Mouse (Mus musculus) embryonic facial prominence, embryonic 11.5 days (tissue): ENCODE data around the gene BC100530. TPM values are rescaled to one million over a fixed set of nuclear protein-coding genes. Genes with fewer than 3 reads are reported as not detected.
A peak's percentile ranks its signal among the peaks of the same experiment; 100 is the strongest.
"Not testable (repeated sequence)": the region's sequence is repeated elsewhere in the genome, so short reads cannot be mapped to it uniquely, and the experiment has no call there.

Experiments used
- ATAC-seq: fragments of 200-750 bp; cut with Nextera tagmentation; replicated peaks from 2 replicates; pipeline ENCODE4 v1.8.0; 2017; ENCODE audit warnings: low read depth; ENCODE audit not compliant: insufficient number of reproducible peaks, low FRiP score, low TSS enrichment
- DNase-seq: peaks from one replicate; pipeline ENCODE4 v3.0.0-alpha.2; 2015; ENCODE audit warnings: low spot score
- H3K27ac ChIP-seq: fragments of 300-500 bp; sonication (generic); replicated peaks from 2 replicates; pipeline ENCODE4 v1.5.1; 2014; ENCODE audit warnings: mild to moderate bottlenecking, low read depth, low read length, control low read depth
- H3K27me3 ChIP-seq: fragments of 300-500 bp; sonication (generic); 2 replicates; pipeline ENCODE4 v1.6.1; 2014; ENCODE audit warnings: mild to moderate bottlenecking, low read length, moderate library complexity, mixed read lengths; ENCODE audit not compliant: control insufficient read depth, insufficient read depth
- H3K36me3 ChIP-seq: fragments of 300-500 bp; sonication (generic); replicated peaks from 2 replicates; pipeline ENCODE4 v1.6.1; 2014; ENCODE audit warnings: low read depth, mild to moderate bottlenecking, low read length, moderate library complexity, mixed read lengths; ENCODE audit not compliant: control insufficient read depth, insufficient read depth
- H3K4me1 ChIP-seq: fragments of 300-500 bp; sonication (generic); 2 replicates; pipeline ENCODE4 v1.6.1; 2014; ENCODE audit warnings: low read length, mixed read lengths; ENCODE audit not compliant: control insufficient read depth, insufficient read depth
- H3K4me2 ChIP-seq: fragments of 300-500 bp; sonication (generic); 2 replicates; pipeline ENCODE4 v1.6.1; 2014; ENCODE audit warnings: low read depth, mild to moderate bottlenecking, control low read depth, low read length, moderate library complexity
- H3K4me3 ChIP-seq: fragments of 300-500 bp; sonication (generic); 2 replicates; pipeline ENCODE4 v1.5.1; 2014; ENCODE audit warnings: low read depth, low read length, control low read depth
- H3K9ac ChIP-seq: fragments of 300-500 bp; sonication (generic); replicated peaks from 2 replicates; pipeline ENCODE4 v1.6.1; 2014; ENCODE audit warnings: mild to moderate bottlenecking, control low read depth, low read length
- H3K9me3 ChIP-seq: fragments of 300-500 bp; sonication (generic); replicated peaks from 2 replicates; pipeline ENCODE4 v1.6.1; 2016; ENCODE audit warnings: mild to moderate bottlenecking, low read length, inconsistent platforms, mixed read lengths; ENCODE audit not compliant: control insufficient read depth
- WGBS: fragments of 180-500 bp; shearing (Covaris S2); extraction: QIAGEN DNeasy Blood & Tissue Kit; methylation state at CpG from one replicate; pipeline ENCODE4 v1.1.7; 2014; 5-methylcytosine and 5-hydroxymethylcytosine counted together
- polyA plus RNA-seq: library from polyadenylated mRNA; unstranded; fragments of >200 nt; fragmentation: Nextera tagmentation; extraction: Ambion mirVana; gene quantifications from 2 replicates; pipeline ENCODE4 v1.2.1, GENCODE M21; 2014

Gene BC100530
- polyA plus RNA-seq, result 3.7 and 4.2 TPM in 2 replicates

DNA sequence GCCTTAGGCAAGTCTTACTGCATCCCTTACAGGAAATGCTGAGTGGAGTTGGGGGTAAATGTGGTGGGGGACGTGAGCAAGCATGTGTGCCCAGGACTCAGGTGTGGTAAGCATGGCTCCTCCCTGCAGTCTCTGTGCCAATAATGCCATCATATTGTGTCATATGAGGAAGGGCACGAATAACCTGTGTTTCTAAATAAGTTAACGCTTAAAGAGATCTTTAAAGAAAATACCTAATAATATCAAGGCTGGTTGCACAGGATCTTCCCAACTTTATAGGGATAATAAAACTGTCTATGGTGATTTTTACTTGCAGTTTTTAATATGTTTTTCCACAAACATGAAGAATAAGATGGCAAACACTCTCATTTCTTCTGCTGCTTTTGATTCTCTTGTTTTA is at the start of gene BC100530:
BC100530 (minus strand) TSS at position 101 of the 400 bp plus-strand sequence.
- not testable (repeated sequence) for H3K4me3 ChIP-seq, H3K27me3 ChIP-seq, ATAC-seq, H3K27ac ChIP-seq, H3K9ac ChIP-seq, DNase-seq, H3K4me1 ChIP-seq, H3K9me3 ChIP-seq, H3K4me2 ChIP-seq, H3K36me3 ChIP-seq
- 87% methylated on average over 3 of the region's 3 CpGs for WGBS

DNA sequence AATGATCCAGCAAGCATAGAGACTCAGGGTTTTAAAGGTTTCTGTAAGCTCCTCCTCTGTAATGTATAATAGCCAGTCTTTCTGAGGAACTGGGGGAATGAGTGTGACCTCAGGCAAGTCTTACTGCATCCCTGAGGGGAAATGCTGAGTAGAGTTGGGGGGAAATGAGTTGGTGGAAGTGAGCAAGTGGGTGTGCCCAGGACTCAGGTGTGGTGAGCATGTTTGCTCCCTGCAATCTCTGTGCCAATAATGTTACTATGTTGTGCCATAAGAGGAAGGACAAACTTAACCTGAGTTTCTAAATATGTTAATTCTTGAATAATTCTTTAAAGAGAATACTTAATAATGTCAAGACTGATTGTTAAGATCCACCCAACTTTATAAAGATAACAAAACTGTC is 40.8 kb upstream of the BC100530 start, which contains the start of gene Stfa2:
Stfa2 (minus strand) TSS at position 101 of the 400 bp plus-strand sequence.
- DNase-seq, result no peak

DNA sequence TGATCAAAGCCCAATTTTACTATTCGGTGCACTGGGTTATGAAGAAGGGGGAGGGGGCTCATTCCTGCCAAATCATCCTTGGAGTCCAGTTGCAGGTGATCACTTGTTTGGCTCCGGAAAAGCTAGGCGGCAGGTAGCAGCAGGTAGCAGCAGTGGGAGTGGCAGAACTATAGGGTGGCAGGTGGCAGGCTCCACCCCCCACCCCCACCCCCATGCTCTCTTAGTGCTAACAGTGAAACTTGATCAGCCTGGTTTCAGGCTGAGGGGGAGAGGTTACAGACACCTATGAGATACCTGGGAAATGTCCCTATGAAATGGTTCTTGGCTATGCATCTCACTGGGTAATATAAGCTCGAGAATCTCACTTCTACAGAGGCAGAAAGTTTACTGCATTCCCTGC is 21.5 kb upstream of the BC100530 start:
- DNase-seq, result peak; percentile 0
- Histone ChIP-seq H3K9ac (no peak overlapping the region), H3K36me3 (no peaks in the 10 kb centered on the region), H3K4me1 (no peaks in the 10 kb centered on the region), H3K27ac (no peak overlapping the region), H3K4me3 (no peak overlapping the region), H3K9me3 (no peaks in the 10 kb centered on the region), H3K4me2 (no peak overlapping the region), H3K27me3 (no peaks in the 10 kb centered on the region)
- no peak for ATAC-seq
- 19% methylated on average over 4 of the region's 4 CpGs for WGBS

More for the DNA sequence above, 40.8 kb upstream of the BC100530 start, which contains the start of gene Stfa2:
- no peaks in the 10 kb centered on the region for H3K27me3 ChIP-seq
- no peaks in the 10 kb centered on the region for H3K4me1 ChIP-seq
- H3K9me3 ChIP-seq, result no peaks in the 10 kb centered on the region
- no peak within 1 kb of the TSS for H3K4me3 ChIP-seq
- H3K27ac ChIP-seq, result no peak within 1 kb of the TSS
- no peak within 1 kb of the TSS for H3K9ac ChIP-seq
- no peaks in the 10 kb centered on the region for H3K36me3 ChIP-seq
- ATAC-seq, result no peak
- H3K4me2 ChIP-seq, result no peak within 1 kb of the TSS

DNA sequence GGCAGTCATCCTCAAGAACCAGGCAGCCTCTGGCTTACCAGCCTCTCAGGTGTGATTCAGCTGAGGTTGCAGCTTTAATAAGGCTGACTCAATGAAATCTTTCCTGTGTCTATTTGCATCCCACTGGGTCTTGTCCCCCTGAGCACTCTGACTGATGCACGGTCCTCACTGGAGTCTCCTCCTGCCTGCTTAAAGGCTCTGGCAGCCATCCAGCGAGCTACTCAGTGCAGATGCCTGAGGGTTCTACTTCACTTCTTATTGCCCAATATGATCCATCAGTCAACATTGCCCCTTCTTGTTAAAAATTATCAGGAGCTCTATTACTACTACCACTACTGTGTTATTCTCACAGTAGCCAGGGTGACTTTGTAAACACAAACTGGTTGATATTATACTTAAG is 30.4 kb downstream of the BC100530 start:
- ATAC-seq (no peak), DNase-seq (no peak)
- H3K9ac ChIP-seq, result no peak overlapping the region
- H3K27me3 ChIP-seq, result no peaks in the 10 kb centered on the region
- H3K4me2 ChIP-seq, result no peak overlapping the region
- H3K27ac ChIP-seq, result no peak overlapping the region
- H3K9me3 ChIP-seq, result no peaks in the 10 kb centered on the region
- 75% methylated on average over 2 of the region's 2 CpGs for WGBS
- H3K36me3 ChIP-seq, result no peaks in the 10 kb centered on the region
- no peaks in the 10 kb centered on the region for H3K4me1 ChIP-seq
- H3K4me3 ChIP-seq, result no peak overlapping the region

DNA sequence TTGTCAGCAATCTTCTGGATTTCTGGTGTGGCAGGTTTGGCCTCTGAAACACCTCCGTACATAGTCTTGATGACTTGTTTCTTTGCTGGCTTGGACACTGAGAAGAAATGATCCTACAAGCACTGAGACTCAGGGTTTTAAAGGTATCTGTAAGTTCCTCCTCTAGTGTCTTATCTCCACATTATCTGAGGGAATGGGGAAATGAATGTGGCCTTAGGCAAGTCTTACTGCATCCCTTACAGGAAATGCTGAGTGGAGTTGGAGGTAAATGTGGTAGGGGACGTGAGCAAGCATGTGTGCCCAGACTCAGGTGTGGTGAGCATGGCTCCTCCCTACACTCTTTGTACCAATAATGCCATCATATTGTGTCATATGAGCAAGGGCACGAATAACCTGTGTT is 33.3 kb downstream of the BC100530 start, which contains the start of gene BC117090:
BC117090 (minus strand) TSS at position 101 of the 400 bp plus-strand sequence.
- DNase-seq (no peak), ATAC-seq (no peak)
- Histone ChIP-seq H3K9me3 (no peaks in the 10 kb centered on the region), H3K9ac (no peak within 1 kb of the TSS), H3K27ac (no peak within 1 kb of the TSS), H3K36me3 (no peaks in the 10 kb centered on the region), H3K27me3 (no peaks in the 10 kb centered on the region), H3K4me2 (no peak within 1 kb of the TSS), H3K4me1 (no peaks in the 10 kb centered on the region), H3K4me3 (no peak within 1 kb of the TSS)
- 73% methylated on average over 3 of the region's 3 CpGs for WGBS

DNA sequence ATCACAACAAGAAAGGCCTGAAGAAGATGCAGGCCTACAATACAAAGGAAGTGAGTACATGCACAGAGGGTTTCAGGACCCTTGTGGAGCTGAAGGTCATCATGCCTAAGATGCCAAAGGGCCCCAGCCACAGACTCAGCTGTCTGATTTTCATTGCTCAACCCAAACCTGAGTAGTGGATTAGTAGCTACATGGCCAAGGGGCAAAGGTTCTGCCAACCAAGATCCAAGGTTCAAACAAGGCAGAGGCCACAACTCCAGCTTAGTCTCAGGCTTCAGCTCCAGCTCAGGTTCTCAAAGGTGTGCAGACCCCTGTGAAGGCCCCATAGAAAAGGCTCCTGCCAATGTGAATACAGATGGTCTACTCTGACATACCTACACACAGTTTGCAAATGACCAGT is 48.3 kb downstream of the BC100530 start:
- no peak for ATAC-seq
- H3K4me3 ChIP-seq, result no peak overlapping the region
- H3K9ac ChIP-seq, result no peak overlapping the region
- H3K4me1 ChIP-seq, result no peaks in the 10 kb centered on the region
- H3K4me2 ChIP-seq, result no peak overlapping the region
- H3K27ac ChIP-seq, result no peak overlapping the region
- no peaks in the 10 kb centered on the region for H3K36me3 ChIP-seq
- no peak for DNase-seq
- no peaks in the 10 kb centered on the region for H3K9me3 ChIP-seq
- H3K27me3 ChIP-seq, result no peaks in the 10 kb centered on the region

DNA sequence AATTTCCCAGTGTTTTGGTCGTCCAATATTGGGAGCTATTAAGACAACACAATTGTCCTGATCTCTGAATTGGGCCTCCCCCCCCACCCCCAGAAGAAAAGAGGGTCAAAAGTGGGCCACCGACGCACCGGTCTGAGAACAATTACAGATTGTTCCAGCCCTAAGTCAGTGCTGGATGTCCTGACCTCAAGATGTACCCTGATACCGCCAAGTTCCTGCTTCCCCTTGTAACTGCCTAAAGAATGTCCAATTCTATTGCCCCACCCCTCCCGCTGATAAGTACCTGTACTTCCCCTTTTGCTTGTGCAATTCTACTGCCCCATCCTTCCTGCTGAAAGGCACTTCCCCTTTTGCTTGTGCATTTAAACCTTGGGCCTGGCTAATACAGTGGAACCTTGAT is 51.4 kb downstream of the BC100530 start:
- not testable (repeated sequence) for DNase-seq, H3K4me2 ChIP-seq, H3K27ac ChIP-seq, H3K4me1 ChIP-seq, H3K4me3 ChIP-seq, H3K9me3 ChIP-seq, H3K27me3 ChIP-seq, H3K36me3 ChIP-seq, H3K9ac ChIP-seq, ATAC-seq
- WGBS, result 83% methylated on average over 6 of the region's 6 CpGs
